Mouse (Mus musculus) neutrophil, adult 5-6 weeks (primary cell): Measurements from ENCODE around the gene Tec. TPM values are rescaled to one million over a fixed set of nuclear protein-coding genes. Genes with fewer than 3 reads are reported as not detected.

Source experiments
- ATAC-seq: fragments of 151-379, 151-347 bp; 2 replicates; pipeline ENCODE4 v1.8.0; 2017; ENCODE audit warnings: mild to moderate bottlenecking, moderate TSS enrichment; ENCODE audit not compliant: insufficient number of reproducible peaks, poor library complexity, low FRiP score, severe bottlenecking; ENCODE audit errors: extremely low read depth
- total RNA-seq: library from RNA; stranded (forward); fragments of 200-1000 nt; gene quantifications from 2 replicates; pipeline ENCODE4 v1.2.3, GENCODE M21; 2017

Gene Tec
- 145 and 155 TPM in 2 replicates for total RNA-seq

- peak; percentile 66 for ATAC-seq
These were observed at the start of gene Tec for GRCm38 (mm10) chr5:72868091-72868875. Gene Tec (minus strand): TSS chr5:72868483.

- ATAC-seq, result no peak
These were observed 48.6 kb upstream of the Tec start for GRCm38 (mm10) chr5:72916851-72917250.

- ATAC-seq, result no peak
These were observed 47.8 kb upstream of the Tec start for GRCm38 (mm10) chr5:72916048-72916447.

- ATAC-seq, result no peak
These were observed 46.6 kb upstream of the Tec start for GRCm38 (mm10) chr5:72914633-72915561.

- peak; percentile 87 for ATAC-seq
These were observed 45.6 kb upstream of the Tec start, which contains the start of gene Slain2 for GRCm38 (mm10) chr5:72913648-72914557. Gene Slain2 (plus strand): TSS chr5:72914304.

GRCm38 (mm10) chr5:72911284-72911683 is 43.0 kb upstream of the Tec start:
- no peak for ATAC-seq

GRCm38 (mm10) chr5:72910373-72910772 is 42.1 kb upstream of the Tec start:
- no peak for ATAC-seq

GRCm38 (mm10) chr5:72909363-72909762 is 41.1 kb upstream of the Tec start:
- no peak for ATAC-seq

GRCm38 (mm10) chr5:72908324-72908936 is 40.1 kb upstream of the Tec start:
- ATAC-seq, result no peak

- peak; percentile 88 for ATAC-seq
These were observed 39.1 kb upstream of the Tec start for GRCm38 (mm10) chr5:72907402-72907801.

GRCm38 (mm10) chr5:72904903-72905790 is 36.9 kb upstream of the Tec start:
- ATAC-seq, result peak; percentile 51

- no peak for ATAC-seq
These were observed 34.7 kb upstream of the Tec start for GRCm38 (mm10) chr5:72902876-72903516.

GRCm38 (mm10) chr5:72902312-72902711 is 34.0 kb upstream of the Tec start:
- ATAC-seq, result no peak

GRCm38 (mm10) chr5:72901866-72902265 is 33.6 kb upstream of the Tec start:
- ATAC-seq, result no peak

GRCm38 (mm10) chr5:72899255-72899654 is 31.0 kb upstream of the Tec start:
- ATAC-seq, result no peak

- ATAC-seq, result no peak
These were observed 29.7 kb upstream of the Tec start for GRCm38 (mm10) chr5:72897998-72898397.
